Comparison of ENCODE assay signal across 9 mouse cellular contexts in the genomic region with DNA sequence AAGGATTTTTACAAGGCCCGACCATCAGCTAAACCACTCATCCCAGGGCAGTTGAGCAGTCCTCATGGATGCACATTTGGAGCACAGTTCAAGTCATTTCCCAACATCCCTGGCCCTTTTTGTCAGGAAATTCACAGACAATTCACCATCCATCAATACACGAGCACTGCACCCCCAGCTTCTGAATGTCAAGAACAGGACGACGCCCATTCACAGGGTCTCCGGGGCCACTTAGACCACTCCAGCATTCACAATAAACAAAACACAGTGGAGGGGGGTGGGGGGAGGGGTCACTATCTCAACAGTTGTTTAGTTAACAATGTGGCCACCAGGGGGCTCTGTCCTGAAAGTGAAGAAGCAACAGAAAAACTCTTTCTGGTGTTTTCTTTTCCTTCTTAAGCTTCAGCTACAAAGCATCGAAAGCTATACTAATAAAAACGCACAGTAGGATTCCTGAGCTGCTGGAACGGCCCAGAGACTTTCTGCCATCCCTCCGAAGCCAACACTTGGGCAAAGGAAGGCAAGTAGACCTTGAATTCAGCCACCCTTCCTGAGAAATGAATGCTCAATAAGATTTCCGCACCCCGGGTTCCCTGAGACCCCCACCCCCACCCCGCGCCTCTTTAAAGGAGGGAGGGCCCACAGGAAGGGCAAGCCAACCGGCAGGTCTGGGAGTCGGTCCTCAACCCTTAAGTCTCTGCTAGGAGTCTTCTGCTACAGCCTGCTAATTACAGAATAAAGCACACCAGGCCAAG. TPM values are rescaled to one million over a fixed set of nuclear protein-coding genes. Genes with fewer than 3 reads are reported as not detected.
DNase-seq lines count a peak whose midpoint lies in the region; ATAC-seq lines count a peak whose summit lies in the region.
"Had no signal": no experiment of that assay in that cellular context is flagged by ENCODE, and none has a peak within 500 bp of the region (broad histone marks: within the 10 kb centered on the region; RNA-seq: fewer than 3 reads in every experiment).

No protein-coding gene starts in this region.

- H3K4me2 ChIP-seq in heart, embryonic 15.5 days: peak overlapping the region; percentile 95
- H3K4me2 ChIP-seq in lung, embryonic 16.5 days (ENCODE audit: low read depth, low read length): peak overlapping the region; percentile 98

- H3K9me3 ChIP-seq in heart, embryonic 15.5 days (replicated peaks): no peaks in the 10 kb centered on the region
- no peaks in the 10 kb centered on the region for H3K9me3 ChIP-seq in lung, embryonic 16.5 days (ENCODE audit: control insufficient read depth, low read length)

- 7% methylated on average over 15 of the region's 15 CpGs for WGBS in heart, embryonic 15.5 days
- 8% methylated on average over 15 of the region's 15 CpGs for WGBS in lung, embryonic 16.5 days

- H3K27me3 ChIP-seq in heart, embryonic 15.5 days: no peaks in the 10 kb centered on the region
- H3K27me3 ChIP-seq in lung, embryonic 16.5 days (ENCODE audit: control insufficient read depth, insufficient read depth, low read depth, low read length): no peaks in the 10 kb centered on the region

- peak overlapping the region; percentile 32; the same call in 1 of the 2 replicates for H3K9ac ChIP-seq in heart, embryonic 15.5 days
- H3K9ac ChIP-seq in lung, embryonic 16.5 days (ENCODE audit: low read length): peak overlapping the region; percentile 62

- H3K4me1 ChIP-seq in heart, embryonic 15.5 days (replicated peaks): peaks cover 38% of the 10 kb centered on the region
- peaks cover 28% of the 10 kb centered on the region for H3K4me1 ChIP-seq in lung, embryonic 16.5 days (replicated peaks; ENCODE audit: control insufficient read depth, insufficient read depth, low read length)

- no peak for ATAC-seq in heart, embryonic 15.5 days (replicated peaks; ENCODE audit: insufficient number of reproducible peaks, insufficient read depth, low FRiP score, low read depth)
- ATAC-seq in lung, embryonic 16.5 days (ENCODE audit: low read depth): no peak

- H3K4me3 ChIP-seq in heart, embryonic 15.5 days: peak overlapping the region; percentile 76
- H3K4me3 ChIP-seq in lung, embryonic 16.5 days (ENCODE audit: low read length): peak overlapping the region; percentile 79

- DNase-seq in CD4-positive helper T cell, adult 2 months (ENCODE audit: low read depth, low spot score): peak; percentile 86
- DNase-seq in adrenal gland, adult 2 months: peak; percentile 73
- DNase-seq in embryo, embryonic 9.5 days (ENCODE audit: extremely low spot score): peak; percentile 79
- peak; percentile 86 for DNase-seq in kidney, postnatal 14 days
- DNase-seq in retina, adult 2 months (ENCODE audit: low read depth, low spot score): peak; percentile 68
- DNase-seq in thymus, postnatal 4 days: peak; percentile 96

- H3K36me3 ChIP-seq in heart, embryonic 15.5 days: no peaks in the 10 kb centered on the region
- H3K36me3 ChIP-seq in lung, embryonic 16.5 days (ENCODE audit: control insufficient read depth, insufficient read depth, low read length): no peaks in the 10 kb centered on the region

- H3K27ac ChIP-seq in heart, embryonic 15.5 days: peak overlapping the region; percentile 54
- peak overlapping the region; percentile 55 for H3K27ac ChIP-seq in lung, embryonic 16.5 days (ENCODE audit: low read length)

RNA-seq across cellular contexts. Expression of a gene that starts 2.2 kb away (rescaled TPM):
- 10 to 100 TPM; 54.9 to 99.2 TPM for total RNA-seq in adrenal gland, adult 2 months (2021)
- 50.8 and 70.9 TPM in 2 replicates for polyA plus RNA-seq in adrenal gland, adult 2 months (2012; rRNA removed)
- 4.8 and 9.2 TPM in 2 replicates for polyA plus RNA-seq in heart, embryonic 15.5 days (2015; fragmentation: Nextera tagmentation; extraction: Ambion mirVana)
- 10.6 and 11.8 TPM in 2 replicates for polyA plus RNA-seq in lung, embryonic 16.5 days (2015; fragmentation: Nextera tagmentation; extraction: Ambion mirVana)

RNA-seq across cellular contexts. Expression of a gene that starts 40.9 kb away (rescaled TPM):
- total RNA-seq in adrenal gland, adult 2 months (2021): 1 to 10 TPM; 3.7 to 7.9 TPM
- polyA plus RNA-seq in adrenal gland, adult 2 months (2012; rRNA removed): 0.56 and 0.81 TPM in 2 replicates
- polyA plus RNA-seq in heart, embryonic 15.5 days (2015; fragmentation: Nextera tagmentation; extraction: Ambion mirVana): 13.1 and 20.1 TPM in 2 replicates
- polyA plus RNA-seq in lung, embryonic 16.5 days (2015; fragmentation: Nextera tagmentation; extraction: Ambion mirVana): 22.0 and 24.4 TPM in 2 replicates

RNA-seq across cellular contexts. Expression of a gene that starts 41.0 kb away (rescaled TPM):
- total RNA-seq in adrenal gland, adult 2 months (2021): 1 to 10 TPM; 7.5 to 8.5 TPM
- polyA plus RNA-seq in adrenal gland, adult 2 months (2012; rRNA removed): 3.4 TPM in 2 replicates
- 6.9 and 7.1 TPM in 2 replicates for polyA plus RNA-seq in heart, embryonic 15.5 days (2015; fragmentation: Nextera tagmentation; extraction: Ambion mirVana)
- 7.4 and 8.0 TPM in 2 replicates for polyA plus RNA-seq in lung, embryonic 16.5 days (2015; fragmentation: Nextera tagmentation; extraction: Ambion mirVana)

RNA-seq across cellular contexts. Expression of a gene that starts 55.0 kb away (rescaled TPM):
- total RNA-seq in adrenal gland, adult 2 months (2021): not detected
- not detected in 2 replicates for polyA plus RNA-seq in adrenal gland, adult 2 months (2012; rRNA removed)
- not detected in 2 replicates for polyA plus RNA-seq in heart, embryonic 15.5 days (2015; fragmentation: Nextera tagmentation; extraction: Ambion mirVana)
- not detected in 2 replicates for polyA plus RNA-seq in lung, embryonic 16.5 days (2015; fragmentation: Nextera tagmentation; extraction: Ambion mirVana)
- polyA plus RNA-seq: gonadal fat pad, adult 2 months had no signal

RNA-seq across cellular contexts. Expression of a gene that starts 55.1 kb away (rescaled TPM):
- 10 to 100 TPM; 11.6 to 11.7 TPM for total RNA-seq in adrenal gland, adult 2 months (2021)
- polyA plus RNA-seq in adrenal gland, adult 2 months (2012; rRNA removed): 8.7 and 12.7 TPM in 2 replicates
- 22.2 and 24.0 TPM in 2 replicates for polyA plus RNA-seq in heart, embryonic 15.5 days (2015; fragmentation: Nextera tagmentation; extraction: Ambion mirVana)
- polyA plus RNA-seq in lung, embryonic 16.5 days (2015; fragmentation: Nextera tagmentation; extraction: Ambion mirVana): 26.4 and 26.9 TPM in 2 replicates
